Mouse (Mus musculus) splenic B cell, adult 2 months (primary cell): ENCODE results near the gene Wdr47.
"Not testable (repeated sequence)": the region's sequence is repeated elsewhere in the genome, so short reads cannot be mapped to it uniquely, and the experiment has no call there.

Source experiments
- DNase-seq: peaks from one replicate; pipeline ENCODE4 v3.0.0-alpha.2; 2011; ENCODE audit warnings: low read depth, low spot score
- H3K27me3 ChIP-seq: 2 replicates; pipeline ENCODE4 v1.6.1; 2012; ENCODE audit warnings: mild to moderate bottlenecking, low read length, moderate library complexity, mixed read lengths; ENCODE audit not compliant: control insufficient read depth, poor library complexity, insufficient read depth, severe bottlenecking
- H3K36me3 ChIP-seq: 2 replicates; pipeline ENCODE4 v1.6.1; 2012; ENCODE audit warnings: mild to moderate bottlenecking, low read length, moderate library complexity, mixed read lengths; ENCODE audit not compliant: control insufficient read depth, poor library complexity, insufficient read depth, severe bottlenecking

The Wdr47 gene

GRCm38 (mm10) chr3:108655486-108655885 lies 64.4 kb downstream of the Wdr47 start:
- H3K36me3 ChIP-seq, result 0 out of 2 replicates have a peak, but pooled peaks cover 2% of the 10 kb centered on the region
- no peak for DNase-seq
- H3K27me3 ChIP-seq, result no peaks in the 10 kb centered on the region

GRCm38 (mm10) chr3:108658612-108659011 lies 67.5 kb downstream of the Wdr47 start:
- DNase-seq, result no peak
- Histone ChIP-seq H3K27me3 (no peaks in the 10 kb centered on the region), H3K36me3 (peaks cover 10% of the 10 kb centered on the region; the same call in 1 of the 2 replicates)

GRCm38 (mm10) chr3:108660941-108661340 lies 69.9 kb downstream of the Wdr47 start:
- DNase-seq, result peak; percentile 25
- no peaks in the 10 kb centered on the region for H3K27me3 ChIP-seq
- peaks cover 10% of the 10 kb centered on the region for H3K36me3 ChIP-seq

- Histone ChIP-seq H3K27me3 (no peaks in the 10 kb centered on the region), H3K36me3 (peaks cover 14% of the 10 kb centered on the region)
- no peak for DNase-seq
These were observed 85.5 kb downstream of the Wdr47 start for GRCm38 (mm10) chr3:108676616-108677015.

- H3K27me3 ChIP-seq, result no peaks in the 10 kb centered on the region
- H3K36me3 ChIP-seq, result peaks cover 7% of the 10 kb centered on the region
- no peak for DNase-seq
These were observed 89.9 kb downstream of the Wdr47 start for GRCm38 (mm10) chr3:108681004-108681403.

DNA sequence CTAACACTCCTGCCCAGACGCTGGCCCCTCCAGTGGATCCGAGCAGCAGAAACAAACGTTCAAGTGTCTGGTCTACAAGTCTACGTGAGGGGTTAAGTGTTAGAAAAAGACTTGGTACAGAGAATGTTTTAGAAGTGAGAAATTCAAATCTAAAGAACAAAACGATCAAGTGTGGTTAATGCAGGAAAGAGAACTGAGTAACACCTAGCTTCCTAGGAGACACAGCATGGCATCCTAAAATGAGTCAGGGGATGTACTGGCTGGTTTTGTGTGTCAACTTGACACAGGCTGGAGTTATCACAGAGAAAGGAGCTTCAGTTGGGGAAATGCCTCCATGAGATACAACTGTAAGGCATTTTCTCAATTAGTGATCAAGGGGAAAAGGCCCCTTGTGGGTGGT lies 92.5 kb downstream of the Wdr47 start:
- not testable (repeated sequence) for DNase-seq, H3K27me3 ChIP-seq, H3K36me3 ChIP-seq

DNA sequence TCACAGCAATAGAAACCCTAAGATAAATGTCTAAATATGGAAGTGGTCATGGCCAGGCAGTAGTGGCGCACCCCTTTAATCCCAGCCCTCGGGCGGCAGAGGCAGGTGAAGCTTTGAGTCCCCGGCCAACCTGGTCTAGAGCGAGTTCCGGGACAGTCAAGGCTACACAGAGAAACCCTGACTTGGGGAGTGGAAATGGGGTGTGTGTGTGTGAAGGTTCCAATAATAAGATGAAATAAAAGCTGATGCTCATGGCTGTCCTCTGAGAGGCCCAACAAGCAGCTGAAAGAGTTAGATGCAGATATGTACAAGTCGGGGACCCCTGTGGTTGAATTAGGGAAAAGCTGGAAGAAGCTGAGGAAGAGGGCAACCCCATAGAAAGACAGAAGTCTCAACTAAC lies 94.6 kb downstream of the Wdr47 start:
- no peaks in the 10 kb centered on the region for H3K27me3 ChIP-seq
- H3K36me3 ChIP-seq, result no peaks in the 10 kb centered on the region
- DNase-seq, result no peak

GRCm38 (mm10) chr3:108689015-108689441 lies 97.9 kb downstream of the Wdr47 start:
- H3K36me3 ChIP-seq, result no peaks in the 10 kb centered on the region
- no peaks in the 10 kb centered on the region for H3K27me3 ChIP-seq
- DNase-seq, result no peak

GRCm38 (mm10) chr3:108689446-108689845 lies 98.4 kb downstream of the Wdr47 start:
- H3K36me3 ChIP-seq, result no peaks in the 10 kb centered on the region
- no peak for DNase-seq

GRCm38 (mm10) chr3:108689979-108690378 lies 98.9 kb downstream of the Wdr47 start:
- no peaks in the 10 kb centered on the region for H3K27me3 ChIP-seq
- H3K36me3 ChIP-seq, result no peaks in the 10 kb centered on the region
- DNase-seq, result no peak

More at GRCm38 (mm10) chr3:108689446-108689845, 98.4 kb downstream of the Wdr47 start:
- no peaks in the 10 kb centered on the region for H3K27me3 ChIP-seq

DNA sequence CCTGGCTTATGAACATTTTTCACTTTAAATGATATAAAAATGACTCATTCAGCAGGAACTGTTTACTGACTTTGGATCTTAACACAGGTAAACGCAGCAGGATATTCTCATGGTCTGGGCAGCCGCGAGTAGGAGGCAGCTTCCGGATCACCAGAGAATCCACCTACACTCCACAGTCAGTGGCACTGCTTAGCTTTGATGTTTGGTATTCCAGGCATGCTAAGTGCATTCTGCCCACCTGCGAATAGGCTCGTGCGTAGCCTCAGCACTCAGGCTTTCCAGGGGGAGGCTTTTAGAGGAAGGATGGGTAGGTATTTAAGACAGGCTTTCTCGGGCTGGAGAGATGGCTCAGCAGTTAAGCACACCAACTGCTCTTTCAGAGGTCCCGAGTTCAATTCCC lies 103.2 kb downstream of the Wdr47 start:
- no peak for DNase-seq
- Histone ChIP-seq H3K36me3 (no peaks in the 10 kb centered on the region), H3K27me3 (no peaks in the 10 kb centered on the region)
